Mouse (Mus musculus) thymus, adult 2 months (tissue): ENCODE measurements around the gene Anapc7. TPM values are rescaled to one million over a fixed set of nuclear protein-coding genes. Genes with fewer than 3 reads are reported as not detected.

Source experiments
- DNase-seq: peaks from one replicate; pipeline ENCODE4 v3.0.0; 2021
- H3K27ac ChIP-seq: fragments of 200-500 bp; 2 replicates; pipeline ENCODE4 v1.5.1; 2012; ENCODE audit warnings: low read length, control low read depth; ENCODE audit not compliant: control insufficient read depth, insufficient read depth
- H3K27me3 ChIP-seq: fragments of 200-500 bp; 2 replicates; pipeline ENCODE4 v1.6.1; 2012; ENCODE audit warnings: mild to moderate bottlenecking, low read length, moderate library complexity, mixed read lengths; ENCODE audit not compliant: control insufficient read depth, insufficient read depth
- H3K36me3 ChIP-seq: fragments of 200-500 bp; 2 replicates; pipeline ENCODE4 v1.6.1; 2012; ENCODE audit warnings: mild to moderate bottlenecking, low read length, moderate library complexity; ENCODE audit not compliant: control insufficient read depth, insufficient read depth
- H3K4me1 ChIP-seq: fragments of 200-500 bp; replicated peaks from 2 replicates; pipeline ENCODE4 v1.6.1; 2012; ENCODE audit warnings: low read length; ENCODE audit not compliant: control insufficient read depth, insufficient read depth
- H3K4me3 ChIP-seq: fragments of 200-500 bp; 2 replicates; pipeline ENCODE4 v1.5.1; 2012; ENCODE audit warnings: mild to moderate bottlenecking, low read length, control low read depth, moderate library complexity; ENCODE audit not compliant: control insufficient read depth, insufficient read depth
- CTCF ChIP-seq: fragments of 200-500 bp; IDR thresholded peaks from 2 replicates; pipeline ENCODE4 v1.5.1; 2012; ENCODE audit warnings: mild to moderate bottlenecking, control low read depth, low read length, moderate library complexity, borderline replicate concordance; ENCODE audit not compliant: control insufficient read depth, poor library complexity, insufficient read depth; ENCODE audit errors: extremely low read depth
- POLR2A ChIP-seq: fragments of 200-500 bp; IDR thresholded peaks from 2 replicates; pipeline ENCODE4 v1.6.1; 2012; ENCODE audit warnings: mild to moderate bottlenecking, low read length, control low read depth, moderate library complexity; ENCODE audit not compliant: control insufficient read depth, poor library complexity, insufficient read depth; ENCODE audit errors: extremely low read depth
- WGBS: fragments of 180-500 bp; shearing (Covaris S2); methylation state at CpG from one replicate; pipeline ENCODE4 v1.1.7; 2018; 5-methylcytosine and 5-hydroxymethylcytosine counted together
- polyA plus RNA-seq: library from polyadenylated mRNA; depleted of rRNA; stranded (reverse); fragments of >200 nt; gene quantifications from 2 replicates; pipeline ENCODE4 v1.2.3, GENCODE M21; 2012

Anapc7 gene
- polyA plus RNA-seq, 1 experiment = 39.9 TPM

DNA sequence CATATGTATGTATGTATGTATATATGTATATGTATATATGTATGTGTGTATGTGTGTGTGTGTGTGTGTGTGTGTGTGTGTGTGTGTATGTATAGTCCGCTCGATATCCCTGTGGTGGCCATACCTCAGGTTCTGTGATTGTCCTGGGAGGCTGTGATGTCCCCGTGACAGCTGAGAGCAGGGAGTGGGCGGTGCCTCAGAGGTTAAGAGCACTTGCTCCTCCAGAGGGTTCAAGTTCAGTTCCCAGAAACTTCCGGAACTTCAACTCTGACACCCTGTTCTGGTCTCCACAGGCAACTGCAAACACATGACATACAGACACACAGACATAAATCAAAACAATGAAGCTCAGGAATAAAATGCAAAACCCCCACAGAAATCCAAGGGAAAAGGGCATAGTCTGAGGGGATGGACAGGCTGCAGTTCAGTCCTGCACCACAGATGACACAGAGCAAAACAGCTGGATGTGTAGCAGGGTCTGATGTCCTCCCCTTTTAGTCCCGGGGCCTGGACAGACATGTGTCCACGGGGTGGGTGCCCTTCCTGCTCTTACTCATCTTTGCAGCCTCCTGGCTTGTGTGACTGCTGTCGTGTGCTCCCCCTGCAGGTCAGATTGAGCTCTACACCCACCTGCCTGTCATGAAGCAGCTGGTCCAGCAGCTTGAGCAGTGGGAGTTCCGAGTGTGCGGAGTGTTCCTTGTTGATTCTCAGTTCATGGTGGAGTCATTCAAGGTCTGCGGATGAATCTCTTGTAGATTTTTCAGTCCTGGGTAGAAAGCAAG lies 41.9 kb upstream of the Anapc7 start:
- Histone ChIP-seq H3K27me3 (no peaks in the 10 kb centered on the region), H3K36me3 (peaks cover 27% of the 10 kb centered on the region), H3K4me3 (no peak overlapping the region), H3K4me1 (no peaks in the 10 kb centered on the region), H3K27ac (no peak overlapping the region)
- TF ChIP-seq POLR2A (no peak), CTCF (peak; percentile 87)
- 59% methylated on average over 11 of the region's 11 CpGs for WGBS
- DNase-seq = peak; percentile 70

DNA sequence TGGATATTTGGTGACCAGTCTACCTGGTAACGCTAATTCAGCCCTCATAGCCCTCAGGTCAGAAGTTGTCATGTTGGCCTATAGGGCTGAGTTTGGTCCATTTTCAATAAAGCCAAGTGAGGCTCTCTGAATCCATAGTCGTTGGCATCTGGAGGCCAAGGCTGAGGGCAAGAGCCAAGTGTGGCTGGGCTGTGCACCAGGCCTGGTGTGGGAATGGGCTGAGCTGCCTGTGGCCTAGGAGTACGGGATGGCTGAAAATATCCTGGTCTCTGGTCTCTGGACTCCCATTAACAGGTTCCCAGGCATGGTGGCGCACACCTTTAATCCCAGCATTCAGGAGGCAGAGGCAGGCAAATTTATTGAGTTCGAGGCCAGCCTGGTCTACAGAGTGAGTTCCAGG lies 31.5 kb upstream of the Anapc7 start:
- DNase-seq = no peak
- H3K4me3 ChIP-seq = no peak overlapping the region
- WGBS = 93% methylated on average over 5 of the region's 5 CpGs
- TF ChIP-seq POLR2A (no peak), CTCF (no peak)
- no peaks in the 10 kb centered on the region for H3K27me3 ChIP-seq
- no peak overlapping the region for H3K27ac ChIP-seq
- H3K4me1 ChIP-seq = peaks cover 9% of the 10 kb centered on the region
- H3K36me3 ChIP-seq = no peaks in the 10 kb centered on the region

DNA sequence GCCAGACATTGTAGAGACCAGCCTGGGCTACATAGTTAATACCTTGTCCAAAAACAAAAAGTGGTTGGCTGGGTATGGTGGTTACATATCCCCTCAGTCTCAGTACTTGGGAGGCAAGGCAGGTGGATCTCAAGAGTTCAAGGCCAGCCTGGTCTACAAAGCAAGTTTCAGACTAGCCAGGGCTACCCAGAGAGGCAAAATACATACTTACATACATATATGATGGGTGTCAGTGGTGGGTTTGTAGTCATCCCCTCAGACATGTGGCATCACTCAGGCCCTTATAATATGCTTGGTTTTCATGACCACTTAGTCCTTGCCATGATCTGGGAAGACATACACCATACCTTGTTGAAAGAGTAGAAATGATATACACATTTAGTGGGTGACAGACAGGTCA lies 30.8 kb upstream of the Anapc7 start:
- Histone ChIP-seq H3K36me3 (no peaks in the 10 kb centered on the region), H3K4me1 (peaks cover 12% of the 10 kb centered on the region), H3K4me3 (no peak overlapping the region), H3K27ac (no peak overlapping the region), H3K27me3 (no peaks in the 10 kb centered on the region)
- DNase-seq = no peak
- no peak for TF ChIP-seq POLR2A
- no peak for TF ChIP-seq CTCF

DNA sequence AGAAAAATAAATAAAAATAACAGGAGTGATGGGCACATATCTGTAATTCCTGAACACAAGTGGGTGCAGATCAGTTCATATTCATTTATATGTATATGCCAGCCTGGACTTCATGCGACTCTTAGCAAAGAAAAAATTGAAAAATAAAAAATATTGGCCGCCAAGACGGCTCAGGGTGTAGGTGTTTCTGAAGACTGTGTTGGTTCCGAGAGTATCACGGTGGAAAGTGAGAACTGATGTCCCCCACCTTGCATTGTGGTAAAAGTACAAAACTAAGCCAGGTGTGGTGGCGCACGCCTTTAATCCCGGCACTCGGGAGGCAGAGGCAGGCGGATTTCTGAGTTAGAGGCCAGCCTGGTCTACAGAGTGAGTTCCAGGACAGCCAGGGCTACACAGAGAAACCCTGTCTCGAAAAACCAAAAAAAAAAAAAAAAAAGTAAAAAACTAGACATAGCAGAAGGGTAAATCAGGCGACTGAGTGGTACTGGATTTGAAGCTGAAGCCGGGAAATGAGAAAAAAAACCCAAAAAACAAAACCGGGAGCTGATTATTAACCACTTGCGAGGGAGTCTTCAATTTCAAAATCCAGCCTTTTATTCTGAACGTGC lies 30.2 kb upstream of the Anapc7 start:
- Histone ChIP-seq H3K27ac (no peak overlapping the region), H3K4me1 (peaks cover 12% of the 10 kb centered on the region), H3K4me3 (no peak overlapping the region), H3K36me3 (no peaks in the 10 kb centered on the region), H3K27me3 (no peaks in the 10 kb centered on the region)
- no peak for TF ChIP-seq POLR2A
- no peak for TF ChIP-seq CTCF
- 46% methylated on average over 16 of the region's 16 CpGs for WGBS
- DNase-seq = no peak

DNA sequence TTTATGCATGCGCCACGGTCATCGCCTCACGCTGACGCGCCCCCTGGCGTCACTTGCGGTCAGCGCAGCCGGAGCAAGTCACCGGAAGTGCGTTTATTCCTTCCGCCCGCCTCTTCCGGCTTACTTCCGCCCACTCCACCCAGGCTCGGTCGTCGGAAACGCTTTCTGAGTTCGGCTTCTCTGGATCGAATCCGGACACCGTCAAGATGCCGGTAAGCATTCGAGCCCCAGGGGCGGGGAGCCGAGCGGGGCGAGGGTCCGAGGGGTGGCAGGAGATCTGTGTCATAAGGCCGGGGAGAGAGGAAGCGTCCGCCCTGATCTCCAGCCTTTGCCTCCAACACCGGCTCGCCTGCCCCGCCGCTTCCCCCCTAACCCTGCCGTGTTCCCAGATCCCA lies 29.7 kb upstream of the Anapc7 start, which contains the start of gene Arpc3:
Arpc3 (plus strand) TSS at position 93 of the 395 bp plus-strand sequence.
- Histone ChIP-seq H3K36me3 (no peaks in the 10 kb centered on the region), H3K4me3 (peak within 1 kb of the TSS; percentile 91), H3K27ac (peak within 1 kb of the TSS; percentile 28), H3K27me3 (no peaks in the 10 kb centered on the region), H3K4me1 (peaks cover 15% of the 10 kb centered on the region)
- peak; percentile 88 for DNase-seq
- WGBS = under 1% methylated on average over 39 of the region's 39 CpGs
- peak; percentile 86 for TF ChIP-seq CTCF
- TF ChIP-seq POLR2A = peak; percentile 79

DNA sequence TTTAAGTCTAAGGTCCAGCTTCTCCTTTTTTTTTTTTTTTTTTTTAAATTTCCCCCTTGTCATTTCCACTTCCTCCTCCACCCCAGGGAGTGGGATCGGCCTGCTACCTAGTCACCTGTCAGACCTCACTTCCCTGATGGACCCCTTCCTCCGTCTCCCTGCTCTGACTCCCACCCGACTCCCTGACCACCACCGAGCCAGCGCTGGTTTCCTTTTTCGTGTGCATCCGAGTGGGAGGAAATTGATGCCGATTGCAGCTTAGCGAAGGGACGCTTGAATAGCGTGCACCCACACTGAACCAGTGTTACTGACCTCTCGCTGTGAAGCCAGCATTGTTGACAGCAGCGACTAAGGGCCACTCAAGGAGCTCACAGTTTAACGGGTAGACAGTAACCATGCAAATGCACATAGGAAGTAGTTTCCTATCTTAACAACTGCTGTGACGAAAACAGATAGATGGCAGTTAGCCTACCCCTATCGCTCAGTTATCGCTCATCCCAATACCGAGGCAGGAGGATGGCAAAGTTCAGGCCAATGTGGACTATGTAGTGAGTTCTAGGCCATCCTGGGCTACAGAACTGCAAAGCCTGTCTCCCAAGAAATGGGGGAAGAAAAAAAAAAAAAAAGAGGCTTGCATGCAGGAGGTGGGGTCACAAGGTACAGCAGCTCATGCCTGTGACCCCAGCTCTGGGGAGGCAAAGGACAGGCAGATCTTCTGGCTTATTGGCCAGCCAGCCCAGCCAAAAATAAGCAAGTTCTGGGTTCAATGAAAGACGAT lies 29.1 kb upstream of the Anapc7 start:
- no peaks in the 10 kb centered on the region for H3K36me3 ChIP-seq
- 3% methylated on average over 19 of the region's 19 CpGs for WGBS
- peak; percentile 35 for DNase-seq

More for the DNA sequence above, 29.1 kb upstream of the Anapc7 start:
- TF ChIP-seq CTCF (no peak), POLR2A (no peak)
- H3K4me3 ChIP-seq = peak overlapping the region; percentile 91
- H3K4me1 ChIP-seq = peaks cover 22% of the 10 kb centered on the region
- no peaks in the 10 kb centered on the region for H3K27me3 ChIP-seq
- H3K27ac ChIP-seq = peak overlapping the region; percentile 28
